Mouse (Mus musculus) hematopoietic stem cell, adult 5-6 weeks (primary cell): Measurements from ENCODE around the gene Hmx2. TPM values are rescaled to one million over a fixed set of nuclear protein-coding genes. Genes with fewer than 3 reads are reported as not detected.

Experiments used
- total RNA-seq: library from RNA; stranded (forward); fragments of 172-1452, 232-1000 nt; gene quantifications from 2 replicates; pipeline ENCODE4 v1.2.3, GENCODE M21; 2017

The Hmx2 gene
- total RNA-seq, 1 experiment from 2014 or later: not detected

Other genes with a start within 250 kb of the Hmx2 start
- gene Cuzd1, start 226.5 kb upstream of the Hmx2 start, total RNA-seq: not detected in 2 replicates
- gene Fam24b, start 219.3 kb upstream of the Hmx2 start, total RNA-seq: not detected in 2 replicates
- gene Fam24a, start 214.9 kb upstream of the Hmx2 start, total RNA-seq: not detected in 2 replicates
- 6.6 and 15.8 TPM in 2 replicates for gene 2310057M21Rik, start 186.0 kb upstream of the Hmx2 start, total RNA-seq
- gene Pstk, start 177.6 kb upstream of the Hmx2 start, total RNA-seq: 15.2 and 32.3 TPM in 2 replicates
- 24.6 and 25.1 TPM in 2 replicates for gene Ikzf5, start 138.3 kb upstream of the Hmx2 start, total RNA-seq
- 37.9 and 48.9 TPM in 2 replicates for gene Acadsb, start 138.2 kb upstream of the Hmx2 start, total RNA-seq
- gene Hmx3, start 5.9 kb upstream of the Hmx2 start, total RNA-seq: not detected in 2 replicates
- 65.0 and 78.4 TPM in 2 replicates for gene Bub3, start 11.4 kb downstream of the Hmx2 start, total RNA-seq